Mouse (Mus musculus): ENCODE results near the gene Aagab. TPM values are rescaled to one million over a fixed set of nuclear protein-coding genes. Genes with fewer than 3 reads are reported as not detected.
A peak's percentile ranks its signal among the peaks of the same experiment; 100 is the strongest.

Gene Aagab
- polyA plus RNA-seq (2012; rRNA removed), result 9.7 and 18.6 TPM in 2 replicates

DNA sequence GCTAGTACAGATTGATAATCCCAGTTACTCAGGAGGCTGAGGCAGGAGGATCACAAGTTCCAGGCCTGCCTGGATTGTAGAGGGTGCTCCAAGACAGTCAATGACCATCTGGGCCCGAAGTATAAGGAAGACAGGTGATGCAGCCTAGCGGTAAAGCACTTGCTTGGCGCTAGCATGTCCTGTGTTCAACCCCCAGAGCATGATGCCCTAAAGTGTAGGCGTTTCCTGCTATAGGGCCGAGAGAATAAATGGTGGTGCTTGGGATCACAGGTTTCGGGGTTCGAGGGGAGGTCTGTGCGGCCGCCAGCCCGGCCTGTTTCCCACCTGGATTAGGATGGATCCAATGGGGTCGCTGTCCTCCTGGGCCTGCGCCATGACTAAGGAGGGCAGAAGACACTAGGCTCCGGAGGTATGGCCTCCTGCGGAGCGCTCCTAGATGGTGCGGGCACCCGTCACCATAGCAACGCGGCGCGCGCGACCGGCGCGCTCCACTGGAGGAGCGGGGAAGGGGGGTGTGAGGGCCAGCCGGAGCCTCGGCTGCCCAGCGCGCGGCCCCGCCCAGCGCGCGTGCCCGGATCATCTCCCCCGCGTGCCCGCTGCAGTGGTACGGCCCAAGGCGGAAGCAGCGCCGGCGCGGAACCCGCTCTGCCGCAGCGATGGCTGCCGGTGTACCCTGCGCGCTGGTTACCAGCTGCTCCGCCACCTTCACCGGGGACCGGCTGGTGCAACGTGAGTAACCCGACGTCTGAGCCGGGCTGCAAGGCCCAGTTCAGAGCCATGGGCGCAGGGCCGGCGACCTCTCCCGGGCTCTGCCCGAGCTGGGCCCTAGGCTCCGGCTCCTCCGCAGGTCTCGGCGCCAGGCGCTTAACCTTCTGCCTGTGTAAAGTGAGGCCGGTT is at the start of gene Aagab, which contains the start of gene Iqch:
Gene Aagab, plus strand, starts transcription at position 618 of the 897 bp plus-strand sequence.
Gene Iqch, minus strand, starts transcription at position 451 of the 897 bp plus-strand sequence.
- no peaks in the 10 kb centered on the region for H3K36me3 ChIP-seq (ENCODE audit: control insufficient read depth, insufficient read depth, low read length)
- WGBS, result 1% methylated on average over 70 of the region's 70 CpGs
- H3K4me3 ChIP-seq (ENCODE audit: low read depth, low read length), result peak within 1 kb of the TSS; percentile 97
- H3K4me1 ChIP-seq (ENCODE audit: control insufficient read depth, insufficient read depth, insufficient read length, low read length), result peaks cover 11% of the 10 kb centered on the region; the same call in 1 of the 2 replicates
- H3K27ac ChIP-seq (ENCODE audit: insufficient read depth, low read depth, low read length), result peak within 1 kb of the TSS; percentile 25; the same call in 1 of the 2 replicates
- TF ChIP-seq CTCF (IDR thresholded peaks at IDR 0.05; ENCODE audit: extremely low read depth, insufficient read length, insufficient replicate concordance, low read depth, low read length), result peak; percentile 6; the same call in 1 of the 2 replicates
- TF ChIP-seq POLR2A (IDR thresholded peaks at IDR 0.05; ENCODE audit: low read depth, low read length), result peak; percentile 89
- H3K27me3 ChIP-seq (ENCODE audit: control insufficient read depth, insufficient read depth, low read length), result no peaks in the 10 kb centered on the region

DNA sequence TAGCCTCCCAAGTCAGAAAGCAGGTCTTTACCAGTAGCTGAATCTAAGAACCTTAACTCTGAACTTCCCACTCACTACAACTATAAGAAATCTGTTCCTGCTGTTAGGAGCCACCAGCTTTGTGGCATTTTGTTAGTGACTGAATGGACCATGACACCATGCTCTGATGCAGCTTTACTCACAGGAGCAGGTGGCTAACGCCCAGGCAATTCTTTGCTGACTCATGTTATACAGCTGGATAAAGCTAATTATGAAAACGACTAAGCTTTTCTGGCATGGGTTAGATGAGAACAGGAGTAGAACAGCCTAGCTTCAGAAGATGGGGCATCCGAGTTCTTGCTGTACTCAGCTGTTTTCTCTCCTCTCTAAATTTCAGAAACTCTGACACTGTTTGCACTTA is 48.8 kb upstream of the Aagab start:
- 48% methylated on average over 3 of the region's 3 CpGs for WGBS
- Histone ChIP-seq H3K4me1 (ENCODE audit: control insufficient read depth, insufficient read depth, insufficient read length, low read length) (no peaks in the 10 kb centered on the region), H3K27me3 (ENCODE audit: control insufficient read depth, insufficient read depth, low read length) (peaks cover 3% of the 10 kb centered on the region; the same call in 1 of the 2 replicates), H3K4me3 (ENCODE audit: low read depth, low read length) (no peak overlapping the region), H3K27ac (ENCODE audit: insufficient read depth, low read depth, low read length) (no peak overlapping the region), H3K36me3 (ENCODE audit: control insufficient read depth, insufficient read depth, low read length) (no peaks in the 10 kb centered on the region)
- TF ChIP-seq POLR2A (IDR thresholded peaks at IDR 0.05; ENCODE audit: low read depth, low read length), result no peak
- no peak for TF ChIP-seq CTCF (IDR thresholded peaks at IDR 0.05; ENCODE audit: extremely low read depth, insufficient read length, insufficient replicate concordance, low read depth, low read length)

DNA sequence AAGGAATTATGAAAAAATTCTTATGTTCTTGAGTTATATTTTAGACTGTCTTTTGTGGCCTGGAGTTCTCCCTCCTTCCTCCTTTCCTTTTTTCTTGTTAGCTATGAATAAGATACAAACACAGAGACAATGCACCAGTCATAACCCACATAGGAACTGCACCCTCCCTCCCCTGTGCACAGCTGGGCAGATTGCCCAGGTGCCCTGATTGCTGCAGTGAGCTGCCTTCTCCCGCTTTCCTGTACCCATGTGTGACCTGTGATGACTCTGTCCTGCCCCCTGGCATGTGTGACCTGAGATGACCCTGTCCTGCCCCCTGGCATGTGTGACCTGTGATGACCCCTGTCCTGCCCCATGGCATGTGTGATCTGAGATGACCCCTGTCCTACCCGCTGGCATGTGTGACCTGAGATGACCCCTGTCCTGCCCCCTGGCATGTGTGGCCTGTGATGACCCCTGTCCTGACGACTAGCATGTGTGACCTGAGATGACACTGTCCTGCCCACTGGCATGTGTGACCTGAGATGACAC is 46.9 kb upstream of the Aagab start:
- Histone ChIP-seq H3K4me1 (ENCODE audit: control insufficient read depth, insufficient read depth, insufficient read length, low read length) (no peaks in the 10 kb centered on the region), H3K27me3 (ENCODE audit: control insufficient read depth, insufficient read depth, low read length) (no peaks in the 10 kb centered on the region), H3K36me3 (ENCODE audit: control insufficient read depth, insufficient read depth, low read length) (no peaks in the 10 kb centered on the region), H3K4me3 (ENCODE audit: low read depth, low read length) (no peak overlapping the region), H3K27ac (ENCODE audit: insufficient read depth, low read depth, low read length) (no peak overlapping the region)
- TF ChIP-seq CTCF (IDR thresholded peaks at IDR 0.05; ENCODE audit: extremely low read depth, insufficient read length, insufficient replicate concordance, low read depth, low read length) (no peak), POLR2A (IDR thresholded peaks at IDR 0.05; ENCODE audit: low read depth, low read length) (no peak)
- 42% methylated on average over 3 of the region's 3 CpGs for WGBS

DNA sequence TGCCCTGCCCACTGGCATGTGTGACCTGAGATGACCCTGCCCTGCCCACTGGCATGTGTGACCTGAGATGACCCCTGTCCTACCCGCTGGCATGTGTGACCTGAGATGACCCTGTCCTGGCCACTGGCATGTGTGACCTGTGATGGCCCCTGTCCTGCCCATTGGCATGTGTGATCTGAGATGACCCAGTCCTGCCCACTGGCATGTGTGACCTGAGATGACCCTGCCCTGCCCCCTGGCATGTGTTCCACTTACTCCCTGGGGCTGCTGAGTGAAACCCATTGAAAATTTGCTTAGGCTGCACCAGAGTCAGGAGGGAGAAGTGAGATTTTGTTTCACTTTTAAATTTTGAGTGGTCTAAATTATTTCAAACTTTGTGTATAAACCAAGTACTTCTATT is 46.1 kb upstream of the Aagab start:
- no peak overlapping the region for H3K27ac ChIP-seq (ENCODE audit: insufficient read depth, low read depth, low read length)
- WGBS, result 56% methylated on average over 1 of the region's 1 CpGs
- H3K4me3 ChIP-seq (ENCODE audit: low read depth, low read length), result no peak overlapping the region
- H3K36me3 ChIP-seq (ENCODE audit: control insufficient read depth, insufficient read depth, low read length), result no peaks in the 10 kb centered on the region
- no peak for TF ChIP-seq CTCF (IDR thresholded peaks at IDR 0.05; ENCODE audit: extremely low read depth, insufficient read length, insufficient replicate concordance, low read depth, low read length)
- no peak for TF ChIP-seq POLR2A (IDR thresholded peaks at IDR 0.05; ENCODE audit: low read depth, low read length)
- H3K4me1 ChIP-seq (ENCODE audit: control insufficient read depth, insufficient read depth, insufficient read length, low read length), result no peaks in the 10 kb centered on the region
- no peaks in the 10 kb centered on the region for H3K27me3 ChIP-seq (ENCODE audit: control insufficient read depth, insufficient read depth, low read length)

DNA sequence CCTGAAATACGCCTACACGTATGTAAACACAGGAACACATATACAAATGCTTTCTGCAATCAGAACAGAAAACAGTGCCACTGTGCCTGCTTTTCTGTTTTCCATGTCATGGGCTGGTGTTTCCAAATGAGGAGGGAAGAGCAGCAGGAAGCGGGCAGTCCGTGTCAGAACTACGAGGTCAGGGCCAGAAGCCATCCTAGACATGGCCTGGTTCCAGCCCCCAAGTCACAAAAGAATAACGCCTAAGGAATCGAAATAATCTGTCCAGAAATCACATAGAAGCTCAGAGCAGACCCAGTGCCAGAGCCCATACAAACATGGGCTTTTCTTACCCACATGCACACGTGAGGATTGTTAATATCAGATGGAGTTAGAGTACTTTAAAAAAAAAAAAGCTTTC is 45.5 kb upstream of the Aagab start:
- TF ChIP-seq POLR2A (IDR thresholded peaks at IDR 0.05; ENCODE audit: low read depth, low read length) (no peak), CTCF (IDR thresholded peaks at IDR 0.05; ENCODE audit: extremely low read depth, insufficient read length, insufficient replicate concordance, low read depth, low read length) (no peak)
- WGBS, result 84% methylated on average over 8 of the region's 8 CpGs

DNA sequence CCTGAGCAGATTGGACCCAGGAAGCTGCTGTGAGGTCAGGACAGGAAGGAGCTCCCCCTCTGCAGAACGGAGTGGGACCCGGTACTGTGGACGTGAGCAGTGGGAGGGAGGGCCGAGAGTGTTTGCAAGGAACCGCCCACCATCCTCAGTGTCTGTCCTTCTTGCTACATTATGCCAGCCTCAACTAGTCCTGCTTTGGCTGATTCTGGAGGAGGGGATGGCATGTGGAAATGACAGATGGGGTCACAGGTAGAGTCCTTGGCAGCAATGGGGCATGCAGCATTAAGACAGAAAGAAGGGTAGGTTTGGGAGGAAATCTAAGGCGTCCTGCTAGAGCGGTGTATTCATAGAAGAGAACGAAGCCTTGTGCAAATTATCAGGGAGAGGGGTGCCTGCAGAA is 40.5 kb upstream of the Aagab start:
- WGBS, result 71% methylated on average over 8 of the region's 8 CpGs
- TF ChIP-seq POLR2A (IDR thresholded peaks at IDR 0.05; ENCODE audit: low read depth, low read length), result no peak
- TF ChIP-seq CTCF (IDR thresholded peaks at IDR 0.05; ENCODE audit: extremely low read depth, insufficient read length, insufficient replicate concordance, low read depth, low read length), result no peak
- no peaks in the 10 kb centered on the region for H3K36me3 ChIP-seq (ENCODE audit: control insufficient read depth, insufficient read depth, low read length)

More for the DNA sequence above, 45.5 kb upstream of the Aagab start:
- H3K27ac ChIP-seq (ENCODE audit: insufficient read depth, low read depth, low read length), result no peak overlapping the region
- no peaks in the 10 kb centered on the region for H3K36me3 ChIP-seq (ENCODE audit: control insufficient read depth, insufficient read depth, low read length)
- no peaks in the 10 kb centered on the region for H3K27me3 ChIP-seq (ENCODE audit: control insufficient read depth, insufficient read depth, low read length)
- no peaks in the 10 kb centered on the region for H3K4me1 ChIP-seq (ENCODE audit: control insufficient read depth, insufficient read depth, insufficient read length, low read length)
- no peak overlapping the region for H3K4me3 ChIP-seq (ENCODE audit: low read depth, low read length)

DNA sequence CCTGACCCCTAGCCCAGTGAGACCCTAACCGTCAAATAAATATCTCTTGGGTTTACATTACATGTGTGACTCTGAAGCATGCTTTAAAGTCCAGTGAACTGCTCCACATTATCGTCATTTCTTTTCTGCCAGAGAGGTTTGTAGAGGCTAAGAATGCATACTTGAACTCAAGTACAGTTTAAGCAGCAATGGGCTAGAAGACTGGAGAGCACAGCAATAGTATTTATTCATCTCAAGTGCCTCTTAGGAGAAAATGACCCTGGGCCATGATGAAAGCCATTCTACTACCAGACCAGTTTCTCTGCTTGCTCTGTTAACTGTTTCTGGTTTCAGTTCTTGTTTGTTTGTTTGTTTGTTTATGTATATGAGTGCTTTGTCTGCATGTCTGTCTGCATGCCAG is 39.0 kb upstream of the Aagab start:
- TF ChIP-seq POLR2A (IDR thresholded peaks at IDR 0.05; ENCODE audit: low read depth, low read length), result no peak
- TF ChIP-seq CTCF (IDR thresholded peaks at IDR 0.05; ENCODE audit: extremely low read depth, insufficient read length, insufficient replicate concordance, low read depth, low read length), result no peak
- Histone ChIP-seq H3K36me3 (ENCODE audit: control insufficient read depth, insufficient read depth, low read length) (no peaks in the 10 kb centered on the region), H3K4me3 (ENCODE audit: low read depth, low read length) (no peak overlapping the region), H3K27me3 (ENCODE audit: control insufficient read depth, insufficient read depth, low read length) (no peaks in the 10 kb centered on the region), H3K4me1 (ENCODE audit: control insufficient read depth, insufficient read depth, insufficient read length, low read length) (no peaks in the 10 kb centered on the region), H3K27ac (ENCODE audit: insufficient read depth, low read depth, low read length) (no peak overlapping the region)
- WGBS, result 88% methylated on average over 2 of the region's 2 CpGs

More for the DNA sequence above, 40.5 kb upstream of the Aagab start:
- Histone ChIP-seq H3K4me3 (ENCODE audit: low read depth, low read length) (no peak overlapping the region), H3K27ac (ENCODE audit: insufficient read depth, low read depth, low read length) (no peak overlapping the region), H3K4me1 (ENCODE audit: control insufficient read depth, insufficient read depth, insufficient read length, low read length) (no peaks in the 10 kb centered on the region), H3K27me3 (ENCODE audit: control insufficient read depth, insufficient read depth, low read length) (no peaks in the 10 kb centered on the region)

All from small intestine, adult 2 months (tissue).